Mouse (Mus musculus): ENCODE measurements around the gene Chn1. TPM values are rescaled to one million over a fixed set of nuclear protein-coding genes. Genes with fewer than 3 reads are reported as not detected.

Chn1 gene
- polyA plus RNA-seq, 1 experiment from 2014 or later, result 70.1 TPM

- H3K36me3 ChIP-seq (ENCODE audit: control insufficient read depth, insufficient read depth, low read length), result no peaks in the 10 kb centered on the region
- H3K9me3 ChIP-seq (ENCODE audit: control insufficient read depth, low read length), result no peaks in the 10 kb centered on the region; the same call in 1 of the 2 replicates
- H3K4me1 ChIP-seq (ENCODE audit: control insufficient read depth, insufficient read depth, low read depth, low read length), result peaks cover 2% of the 10 kb centered on the region
- no peak overlapping the region for H3K4me2 ChIP-seq (ENCODE audit: low read length)
- no peak overlapping the region for H3K9ac ChIP-seq (ENCODE audit: low read depth, low read length)
- no peak overlapping the region for H3K4me3 ChIP-seq (ENCODE audit: low read length)
- no peaks in the 10 kb centered on the region for H3K27me3 ChIP-seq (replicated peaks; ENCODE audit: control insufficient read depth, insufficient read depth, low read length)
- no peak overlapping the region for H3K27ac ChIP-seq (ENCODE audit: low read depth, low read length)
- no peak for ATAC-seq
- WGBS, result 41% methylated on average over 9 of the region's 9 CpGs
These were observed 7.3 kb upstream of the Chn1 start for GRCm38 (mm10) chr2:73782371-73782905.

- H3K9me3 ChIP-seq (ENCODE audit: control insufficient read depth, low read length), result no peaks in the 10 kb centered on the region; the same call in 1 of the 2 replicates
- WGBS, result 67% methylated on average over 14 of the region's 14 CpGs
- no peak for ATAC-seq
- H3K4me3 ChIP-seq (ENCODE audit: low read length), result no peak overlapping the region
- H3K27me3 ChIP-seq (replicated peaks; ENCODE audit: control insufficient read depth, insufficient read depth, low read length), result no peaks in the 10 kb centered on the region
- H3K9ac ChIP-seq (ENCODE audit: low read depth, low read length), result no peak overlapping the region
- no peak overlapping the region for H3K27ac ChIP-seq (ENCODE audit: low read depth, low read length)
- H3K4me1 ChIP-seq (ENCODE audit: control insufficient read depth, insufficient read depth, low read depth, low read length), result peaks cover 2% of the 10 kb centered on the region
- no peaks in the 10 kb centered on the region for H3K36me3 ChIP-seq (ENCODE audit: control insufficient read depth, insufficient read depth, low read length)
- H3K4me2 ChIP-seq (ENCODE audit: low read length), result no peak overlapping the region
These were observed 5.3 kb upstream of the Chn1 start for GRCm38 (mm10) chr2:73780321-73781010.

- ATAC-seq, result no peak
- H3K27ac ChIP-seq (ENCODE audit: low read depth, low read length), result no peak overlapping the region
- no peak overlapping the region for H3K9ac ChIP-seq (ENCODE audit: low read depth, low read length)
- no peaks in the 10 kb centered on the region; the same call in 1 of the 2 replicates for H3K9me3 ChIP-seq (ENCODE audit: control insufficient read depth, low read length)
- H3K4me3 ChIP-seq (ENCODE audit: low read length), result no peak overlapping the region
- WGBS, result 21% methylated on average over 7 of the region's 7 CpGs
- H3K4me2 ChIP-seq (ENCODE audit: low read length), result peak overlapping the region; percentile 10; the same call in 1 of the 2 replicates
- H3K36me3 ChIP-seq (ENCODE audit: control insufficient read depth, insufficient read depth, low read length), result no peaks in the 10 kb centered on the region
- H3K4me1 ChIP-seq (ENCODE audit: control insufficient read depth, insufficient read depth, low read depth, low read length), result peaks cover 2% of the 10 kb centered on the region
- H3K27me3 ChIP-seq (replicated peaks; ENCODE audit: control insufficient read depth, insufficient read depth, low read length), result no peaks in the 10 kb centered on the region
These were observed 4.7 kb upstream of the Chn1 start for GRCm38 (mm10) chr2:73779796-73780195.

- WGBS, result 50% methylated on average over 4 of the region's 4 CpGs
- Histone ChIP-seq H3K4me2 (ENCODE audit: low read length) (no peak overlapping the region), H3K4me3 (ENCODE audit: low read length) (no peak overlapping the region), H3K9me3 (ENCODE audit: control insufficient read depth, low read length) (no peaks in the 10 kb centered on the region), H3K36me3 (ENCODE audit: control insufficient read depth, insufficient read depth, low read length) (no peaks in the 10 kb centered on the region), H3K4me1 (ENCODE audit: control insufficient read depth, insufficient read depth, low read depth, low read length) (peaks cover 2% of the 10 kb centered on the region), H3K9ac (ENCODE audit: low read depth, low read length) (no peak overlapping the region), H3K27me3 (replicated peaks; ENCODE audit: control insufficient read depth, insufficient read depth, low read length) (no peaks in the 10 kb centered on the region), H3K27ac (ENCODE audit: low read depth, low read length) (no peak overlapping the region)
- no peak for ATAC-seq
These were observed 4.0 kb upstream of the Chn1 start for GRCm38 (mm10) chr2:73779016-73779595.

- ATAC-seq, result no peak
- Histone ChIP-seq H3K9ac (ENCODE audit: low read depth, low read length) (no peak overlapping the region), H3K27me3 (replicated peaks; ENCODE audit: control insufficient read depth, insufficient read depth, low read length) (no peaks in the 10 kb centered on the region), H3K4me3 (ENCODE audit: low read length) (no peak overlapping the region), H3K4me2 (ENCODE audit: low read length) (peak overlapping the region; percentile 13), H3K9me3 (ENCODE audit: control insufficient read depth, low read length) (no peaks in the 10 kb centered on the region), H3K4me1 (ENCODE audit: control insufficient read depth, insufficient read depth, low read depth, low read length) (peaks cover 8% of the 10 kb centered on the region), H3K36me3 (ENCODE audit: control insufficient read depth, insufficient read depth, low read length) (no peaks in the 10 kb centered on the region), H3K27ac (ENCODE audit: low read depth, low read length) (no peak overlapping the region)
- 39% methylated on average over 4 of the region's 4 CpGs for WGBS
These were observed 1.8 kb upstream of the Chn1 start for GRCm38 (mm10) chr2:73776936-73777335.

GRCm38 (mm10) chr2:73775683-73776310, 651 bp upstream of the Chn1 start:
- peak overlapping the region; percentile 92 for H3K27ac ChIP-seq (ENCODE audit: low read depth, low read length)
- peak; percentile 12; the same call in 1 of the 2 replicates for ATAC-seq
- no peaks in the 10 kb centered on the region for H3K9me3 ChIP-seq (ENCODE audit: control insufficient read depth, low read length)
- H3K4me2 ChIP-seq (ENCODE audit: low read length), result peak overlapping the region; percentile 68
- H3K4me1 ChIP-seq (ENCODE audit: control insufficient read depth, insufficient read depth, low read depth, low read length), result peaks cover 8% of the 10 kb centered on the region
- peak overlapping the region; percentile 82 for H3K4me3 ChIP-seq (ENCODE audit: low read length)
- WGBS, result under 1% methylated on average over 22 of the region's 22 CpGs
- no peaks in the 10 kb centered on the region for H3K27me3 ChIP-seq (replicated peaks; ENCODE audit: control insufficient read depth, insufficient read depth, low read length)
- peak overlapping the region; percentile 86 for H3K9ac ChIP-seq (ENCODE audit: low read depth, low read length)
- no peaks in the 10 kb centered on the region for H3K36me3 ChIP-seq (ENCODE audit: control insufficient read depth, insufficient read depth, low read length)

GRCm38 (mm10) chr2:73772945-73773344, 2.2 kb downstream of the Chn1 start:
- no peak overlapping the region for H3K27ac ChIP-seq (ENCODE audit: low read depth, low read length)
- no peaks in the 10 kb centered on the region for H3K9me3 ChIP-seq (ENCODE audit: control insufficient read depth, low read length)
- peak overlapping the region; percentile 41; the same call in 1 of the 2 replicates for H3K9ac ChIP-seq (ENCODE audit: low read depth, low read length)
- H3K4me2 ChIP-seq (ENCODE audit: low read length), result peak overlapping the region; percentile 68
- no peaks in the 10 kb centered on the region for H3K27me3 ChIP-seq (replicated peaks; ENCODE audit: control insufficient read depth, insufficient read depth, low read length)
- ATAC-seq, result no peak
- H3K36me3 ChIP-seq (ENCODE audit: control insufficient read depth, insufficient read depth, low read length), result no peaks in the 10 kb centered on the region
- H3K4me1 ChIP-seq (ENCODE audit: control insufficient read depth, insufficient read depth, low read depth, low read length), result peaks cover 6% of the 10 kb centered on the region
- peak overlapping the region; percentile 82 for H3K4me3 ChIP-seq (ENCODE audit: low read length)
- WGBS, result 26% methylated on average over 1 of the region's 1 CpGs

- no peaks in the 10 kb centered on the region for H3K27me3 ChIP-seq (replicated peaks; ENCODE audit: control insufficient read depth, insufficient read depth, low read length)
- H3K27ac ChIP-seq (ENCODE audit: low read depth, low read length), result no peak overlapping the region
- H3K4me2 ChIP-seq (ENCODE audit: low read length), result no peak overlapping the region
- ATAC-seq, result no peak
- no peak overlapping the region for H3K4me3 ChIP-seq (ENCODE audit: low read length)
- H3K9me3 ChIP-seq (ENCODE audit: control insufficient read depth, low read length), result no peaks in the 10 kb centered on the region
- H3K36me3 ChIP-seq (ENCODE audit: control insufficient read depth, insufficient read depth, low read length), result no peaks in the 10 kb centered on the region
- H3K9ac ChIP-seq (ENCODE audit: low read depth, low read length), result no peak overlapping the region
- peaks cover 8% of the 10 kb centered on the region for H3K4me1 ChIP-seq (ENCODE audit: control insufficient read depth, insufficient read depth, low read depth, low read length)
- WGBS, result 81% methylated on average over 4 of the region's 4 CpGs
These were observed 6.5 kb downstream of the Chn1 start for GRCm38 (mm10) chr2:73768669-73769068.

- 34% methylated on average over 3 of the region's 3 CpGs for WGBS
- Histone ChIP-seq H3K4me1 (ENCODE audit: control insufficient read depth, insufficient read depth, low read depth, low read length) (peaks cover 2% of the 10 kb centered on the region; the same call in 1 of the 2 replicates), H3K4me2 (ENCODE audit: low read length) (no peak overlapping the region), H3K4me3 (ENCODE audit: low read length) (no peak overlapping the region), H3K27me3 (replicated peaks; ENCODE audit: control insufficient read depth, insufficient read depth, low read length) (no peaks in the 10 kb centered on the region), H3K36me3 (ENCODE audit: control insufficient read depth, insufficient read depth, low read length) (no peaks in the 10 kb centered on the region), H3K9me3 (ENCODE audit: control insufficient read depth, low read length) (no peaks in the 10 kb centered on the region), H3K27ac (ENCODE audit: low read depth, low read length) (no peak overlapping the region), H3K9ac (ENCODE audit: low read depth, low read length) (no peak overlapping the region)
- no peak for ATAC-seq
These were observed 11.6 kb downstream of the Chn1 start for GRCm38 (mm10) chr2:73763541-73763940.
